Mouse (Mus musculus) limb, embryonic 14.5 days (tissue): ENCODE data around the gene Rbm38. TPM values are rescaled to one million over a fixed set of nuclear protein-coding genes. Genes with fewer than 3 reads are reported as not detected.

Experiments
- ATAC-seq: fragments of 200-750 bp; cut with Nextera tagmentation; 2 replicates; pipeline ENCODE4 v1.8.0; 2017; ENCODE audit warnings: low read depth, moderate number of reproducible peaks, moderate TSS enrichment; ENCODE audit not compliant: low FRiP score
- DNase-seq: peaks from one replicate; pipeline ENCODE4 v3.0.0-alpha.2; 2015; ENCODE audit warnings: low spot score
- H3K27ac ChIP-seq: fragments of 300-500 bp; sonication (generic); replicated peaks from 2 replicates; pipeline ENCODE4 v1.5.1; 2014; ENCODE audit warnings: low read depth, mild to moderate bottlenecking, low read length, moderate library complexity, mixed read lengths
- H3K27me3 ChIP-seq: fragments of 300-500 bp; sonication (generic); 2 replicates; pipeline ENCODE4 v1.6.1; 2014; ENCODE audit warnings: low read length, mixed read lengths; ENCODE audit not compliant: control insufficient read depth, insufficient read depth
- H3K36me3 ChIP-seq: fragments of 300-500 bp; sonication (generic); 2 replicates; pipeline ENCODE4 v1.6.1; 2014; ENCODE audit warnings: mild to moderate bottlenecking, low read length, moderate library complexity, mixed read lengths; ENCODE audit not compliant: control insufficient read depth, insufficient read depth
- H3K4me1 ChIP-seq: fragments of 300-500 bp; sonication (generic); 2 replicates; pipeline ENCODE4 v1.6.1; 2014; ENCODE audit warnings: antibody characterized with exemption, low read length, mixed read lengths; ENCODE audit not compliant: control insufficient read depth, insufficient read depth
- H3K4me2 ChIP-seq: fragments of 300-500 bp; sonication (generic); replicated peaks from 2 replicates; pipeline ENCODE4 v1.6.1; 2014; ENCODE audit warnings: low read depth, mild to moderate bottlenecking, low read length, moderate library complexity; ENCODE audit not compliant: severe bottlenecking
- H3K4me3 ChIP-seq: fragments of 300-500 bp; sonication (generic); replicated peaks from 2 replicates; pipeline ENCODE4 v1.5.1; 2014; ENCODE audit warnings: low read length
- H3K9ac ChIP-seq: fragments of 300-500 bp; sonication (generic); 2 replicates; pipeline ENCODE4 v1.6.1; 2014; ENCODE audit warnings: mild to moderate bottlenecking, low read depth, low read length, moderate library complexity; ENCODE audit not compliant: severe bottlenecking
- H3K9me3 ChIP-seq: fragments of 300-500 bp; sonication (generic); 2 replicates; pipeline ENCODE4 v1.6.1; 2016; ENCODE audit warnings: low read length; ENCODE audit not compliant: control insufficient read depth
- POLR2A ChIP-seq: fragments of 200-500 bp; IDR thresholded peaks from 2 replicates; pipeline ENCODE4 v1.8.0; 2012; ENCODE audit warnings: inconsistent platforms, mild to moderate bottlenecking, moderate library complexity, borderline replicate concordance; ENCODE audit not compliant: insufficient read depth, insufficient read length; ENCODE audit errors: extremely low read depth
- WGBS: fragments of 180-500 bp; shearing (Covaris S2); extraction: QIAGEN DNeasy Blood & Tissue Kit; methylation state at CpG from one replicate; pipeline ENCODE4 v1.1.7; 2014; 5-methylcytosine and 5-hydroxymethylcytosine counted together
- polyA plus RNA-seq, 2 experiments: library from polyadenylated mRNA; depleted of rRNA in 1 of 2; stranded (reverse) in 1 of 2; unstranded in 1 of 2; fragments of >200 nt; fragmentation: Nextera tagmentation in 1 of 2; extraction: Ambion mirVana in 1 of 2; gene quantifications; 2 replicates each; pipeline versions ENCODE4 v1.2.1 to v1.2.3; 2012 to 2014

The Rbm38 gene
- polyA plus RNA-seq, 2 experiments, result 32.3 to 63.5 TPM

- no peak for TF ChIP-seq POLR2A
- 47% methylated on average over 6 of the region's 6 CpGs for WGBS
These were observed 29.5 kb downstream of the Rbm38 start for GRCm38 (mm10) chr2:173049817-173050216.

DNA sequence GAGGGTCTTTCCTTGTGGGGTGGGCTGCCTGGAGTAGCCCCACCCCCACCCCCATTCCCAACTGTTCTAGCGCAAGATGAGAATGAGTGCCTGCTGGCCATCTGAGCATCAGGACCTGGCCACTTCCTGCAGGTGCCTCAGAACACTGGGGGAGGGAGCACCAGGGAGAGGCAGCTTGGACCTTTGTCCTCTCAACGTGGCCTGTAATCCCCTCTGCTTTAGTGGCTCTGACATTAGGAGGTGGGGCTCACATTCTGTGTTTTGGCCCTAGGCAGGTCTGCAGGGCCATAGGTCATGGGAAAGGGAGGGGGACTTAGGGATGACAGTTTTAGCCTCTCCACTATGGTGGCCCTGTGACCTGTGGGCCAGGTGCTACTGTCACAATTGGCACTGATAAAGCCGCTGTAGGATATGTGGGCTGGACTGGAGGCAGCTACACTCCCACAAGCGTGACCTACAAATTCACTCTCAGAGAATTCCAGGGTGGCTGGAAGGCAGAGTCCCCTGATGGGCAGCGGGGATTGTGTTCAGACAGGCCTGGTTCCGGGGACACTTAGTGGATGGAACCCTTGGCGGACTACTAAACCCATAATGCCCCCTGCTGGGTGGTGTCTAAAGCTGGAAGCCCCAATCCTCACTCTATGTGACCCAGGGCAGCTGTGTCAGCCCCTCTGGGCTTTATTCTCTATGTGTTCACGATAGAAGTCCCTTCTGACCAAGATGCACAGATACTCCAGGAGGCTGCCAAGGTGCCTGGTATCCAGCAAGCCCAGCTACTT lies 30.5 kb downstream of the Rbm38 start:
- H3K4me3 ChIP-seq, result no peak overlapping the region
- no peak for ATAC-seq
- no peaks in the 10 kb centered on the region for H3K27me3 ChIP-seq
- 0 out of 2 replicates have a peak, but pooled peaks cover 2% of the 10 kb centered on the region for H3K4me1 ChIP-seq
- H3K4me2 ChIP-seq, result no peak overlapping the region
- WGBS, result 46% methylated on average over 8 of the region's 8 CpGs
- H3K36me3 ChIP-seq, result no peaks in the 10 kb centered on the region
- no peak for DNase-seq
- H3K27ac ChIP-seq, result no peak overlapping the region
- TF ChIP-seq POLR2A, result no peak
- H3K9ac ChIP-seq, result no peak overlapping the region
- no peaks in the 10 kb centered on the region for H3K9me3 ChIP-seq

More at GRCm38 (mm10) chr2:173049817-173050216, 29.5 kb downstream of the Rbm38 start:
- Histone ChIP-seq H3K4me1 (0 out of 2 replicates have a peak, but pooled peaks cover 2% of the 10 kb centered on the region), H3K4me2 (no peak overlapping the region), H3K27me3 (no peaks in the 10 kb centered on the region), H3K9ac (no peak overlapping the region), H3K36me3 (no peaks in the 10 kb centered on the region), H3K4me3 (no peak overlapping the region), H3K27ac (no peak overlapping the region), H3K9me3 (no peaks in the 10 kb centered on the region)
- DNase-seq, result no peak
- no peak for ATAC-seq

DNA sequence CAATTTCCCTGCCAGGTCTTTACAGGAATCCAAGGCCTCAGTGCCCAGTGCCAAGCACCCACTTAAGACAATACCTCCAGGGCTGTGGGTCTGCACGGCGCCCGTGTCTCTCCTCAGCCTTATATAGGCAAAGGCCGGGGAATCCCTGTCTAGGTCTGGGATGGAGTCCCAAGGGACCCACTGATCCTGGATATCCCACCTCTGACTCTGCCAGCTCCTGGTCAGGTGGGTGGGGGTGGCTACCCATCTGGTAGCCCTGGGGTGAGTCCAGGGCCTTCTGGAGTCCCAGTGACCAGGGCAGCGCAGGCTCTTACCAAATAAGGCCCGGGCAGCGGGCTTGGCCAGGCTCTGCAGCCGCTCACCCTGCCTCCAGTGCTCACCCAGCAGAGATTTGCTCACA lies 32.6 kb downstream of the Rbm38 start:
- H3K9me3 ChIP-seq, result no peaks in the 10 kb centered on the region
- H3K9ac ChIP-seq, result no peak overlapping the region
- H3K27me3 ChIP-seq, result no peaks in the 10 kb centered on the region
- H3K27ac ChIP-seq, result no peak overlapping the region
- TF ChIP-seq POLR2A, result no peak
- WGBS, result 90% methylated on average over 8 of the region's 8 CpGs
- no peaks in the 10 kb centered on the region for H3K36me3 ChIP-seq
- no peak for ATAC-seq
- DNase-seq, result no peak
- H3K4me2 ChIP-seq, result no peak overlapping the region
- H3K4me1 ChIP-seq, result 0 out of 2 replicates have a peak, but pooled peaks cover 2% of the 10 kb centered on the region
- H3K4me3 ChIP-seq, result no peak overlapping the region

DNA sequence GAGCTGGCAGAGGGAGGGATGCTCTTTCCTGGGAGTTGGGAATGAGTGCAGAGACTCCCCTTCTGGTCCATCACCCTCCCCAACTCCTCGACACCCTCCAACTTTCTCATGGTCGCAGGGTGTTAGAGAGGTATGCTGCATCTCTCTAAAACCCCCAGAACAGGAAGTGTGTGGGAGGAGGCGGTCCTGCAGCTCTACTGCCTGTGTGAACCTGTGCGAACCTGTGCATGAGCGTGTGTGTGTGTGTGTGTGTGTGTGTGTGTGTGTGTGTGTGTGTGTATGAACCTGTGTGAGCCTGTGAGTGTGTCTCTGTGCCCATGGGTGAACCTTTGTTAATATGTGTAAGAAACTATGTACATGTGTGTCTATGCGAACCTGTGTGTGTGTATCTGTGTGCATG lies 33.5 kb downstream of the Rbm38 start:
- DNase-seq, result no peak
- WGBS, result 69% methylated on average over 6 of the region's 6 CpGs
- H3K9ac ChIP-seq, result no peak overlapping the region
- ATAC-seq, result no peak
- no peak overlapping the region for H3K4me2 ChIP-seq
- 0 out of 2 replicates have a peak, but pooled peaks cover 2% of the 10 kb centered on the region for H3K4me1 ChIP-seq
- TF ChIP-seq POLR2A, result no peak
- H3K27ac ChIP-seq, result no peak overlapping the region
- no peaks in the 10 kb centered on the region for H3K36me3 ChIP-seq
- H3K4me3 ChIP-seq, result no peak overlapping the region
- H3K27me3 ChIP-seq, result no peaks in the 10 kb centered on the region
- H3K9me3 ChIP-seq, result no peaks in the 10 kb centered on the region

- Histone ChIP-seq H3K9ac (no peak overlapping the region), H3K4me1 (no peaks in the 10 kb centered on the region), H3K9me3 (no peaks in the 10 kb centered on the region), H3K36me3 (no peaks in the 10 kb centered on the region), H3K27ac (no peak overlapping the region), H3K4me3 (no peak overlapping the region), H3K27me3 (no peaks in the 10 kb centered on the region), H3K4me2 (no peak overlapping the region)
- ATAC-seq (no peak), DNase-seq (no peak)
- 80% methylated on average over 10 of the region's 10 CpGs for WGBS
- TF ChIP-seq POLR2A, result no peak
These were observed 36.1 kb downstream of the Rbm38 start for GRCm38 (mm10) chr2:173056303-173056881.
